Mouse (Mus musculus) neural tube, embryonic 14.5 days (tissue): ENCODE measurements around the gene Serp2. TPM values are rescaled to one million over a fixed set of nuclear protein-coding genes. Genes with fewer than 3 reads are reported as not detected.
A peak's percentile ranks its signal among the peaks of the same experiment; 100 is the strongest.

Experiments
- ATAC-seq: fragments of 200-750 bp; cut with Nextera tagmentation; 2 replicates; pipeline ENCODE4 v1.8.0; 2017; ENCODE audit warnings: low read depth, mild to moderate bottlenecking, moderate TSS enrichment, moderate library complexity
- H3K27ac ChIP-seq: fragments of 300-500 bp; sonication (generic); 2 replicates; pipeline ENCODE4 v1.5.1; 2014; ENCODE audit warnings: low read depth, mild to moderate bottlenecking, control low read depth, low read length, moderate library complexity, mixed read lengths
- H3K27me3 ChIP-seq: fragments of 300-500 bp; sonication (generic); 2 replicates; pipeline ENCODE4 v1.6.1; 2014; ENCODE audit warnings: low read length; ENCODE audit not compliant: control insufficient read depth, insufficient read depth
- H3K36me3 ChIP-seq: fragments of 300-500 bp; sonication (generic); 2 replicates; pipeline ENCODE4 v1.6.1; 2014; ENCODE audit warnings: low read length, mixed read lengths; ENCODE audit not compliant: control insufficient read depth, insufficient read depth
- H3K4me1 ChIP-seq: fragments of 300-500 bp; sonication (generic); 2 replicates; pipeline ENCODE4 v1.6.1; 2014; ENCODE audit warnings: low read length; ENCODE audit not compliant: control insufficient read depth, insufficient read depth
- H3K4me2 ChIP-seq: fragments of 300-500 bp; sonication (generic); 2 replicates; pipeline ENCODE4 v1.6.1; 2014; ENCODE audit warnings: mild to moderate bottlenecking, low read depth, low read length, control low read depth
- H3K4me3 ChIP-seq: fragments of 300-500 bp; sonication (generic); 2 replicates; pipeline ENCODE4 v1.5.1; 2014; ENCODE audit warnings: low read depth, low read length, control low read depth, mixed read lengths
- H3K9ac ChIP-seq: fragments of 300-500 bp; sonication (generic); replicated peaks from 2 replicates; pipeline ENCODE4 v1.6.1; 2014; ENCODE audit warnings: low read depth, mild to moderate bottlenecking, control low read depth, low read length, mixed read lengths
- H3K9me3 ChIP-seq: fragments of 300-500 bp; sonication (generic); 2 replicates; pipeline ENCODE4 v1.6.1; 2016; ENCODE audit warnings: low read length; ENCODE audit not compliant: control insufficient read depth
- WGBS: fragments of 180-500 bp; shearing (Covaris S2); extraction: QIAGEN DNeasy Blood & Tissue Kit; methylation state at CpG from one replicate; pipeline ENCODE4 v1.1.7; 2014; 5-methylcytosine and 5-hydroxymethylcytosine counted together
- polyA plus RNA-seq: library from polyadenylated mRNA; unstranded; fragments of >200 nt; fragmentation: Nextera tagmentation; extraction: Ambion mirVana; gene quantifications from 2 replicates; pipeline ENCODE4 v1.2.1, GENCODE M21; 2014

Serp2 gene
- polyA plus RNA-seq, 1 experiment from 2014 or later: 265 TPM

- no peaks in the 10 kb centered on the region for H3K36me3 ChIP-seq
- no peak overlapping the region for H3K4me2 ChIP-seq
- H3K27me3 ChIP-seq: no peaks in the 10 kb centered on the region
- no peak overlapping the region for H3K4me3 ChIP-seq
- no peak overlapping the region for H3K9ac ChIP-seq
- H3K4me1 ChIP-seq: peaks cover 11% of the 10 kb centered on the region; the same call in 1 of the 2 replicates
- ATAC-seq: no peak
- WGBS: 89% methylated on average over 6 of the region's 6 CpGs
- no peaks in the 10 kb centered on the region for H3K9me3 ChIP-seq
- H3K27ac ChIP-seq: no peak overlapping the region
Observed at GRCm38 (mm10) chr14:76499492-76499891, 57.2 kb downstream of the Serp2 start.

GRCm38 (mm10) chr14:76498210-76498609 lies 58.5 kb downstream of the Serp2 start:
- Histone ChIP-seq H3K27me3 (no peaks in the 10 kb centered on the region), H3K4me3 (no peak overlapping the region), H3K9ac (no peak overlapping the region), H3K4me2 (no peak overlapping the region), H3K4me1 (peaks cover 11% of the 10 kb centered on the region; the same call in 1 of the 2 replicates), H3K9me3 (no peaks in the 10 kb centered on the region), H3K27ac (no peak overlapping the region), H3K36me3 (no peaks in the 10 kb centered on the region)
- 55% methylated on average over 7 of the region's 7 CpGs for whole genome bisulfite sequencing
- ATAC-seq: no peak

GRCm38 (mm10) chr14:76497187-76497586 lies 59.5 kb downstream of the Serp2 start:
- ATAC-seq: no peak
- Histone ChIP-seq H3K4me2 (no peak overlapping the region), H3K9ac (no peak overlapping the region), H3K36me3 (no peaks in the 10 kb centered on the region), H3K27me3 (no peaks in the 10 kb centered on the region), H3K4me1 (peaks cover 11% of the 10 kb centered on the region; the same call in 1 of the 2 replicates), H3K4me3 (no peak overlapping the region), H3K9me3 (no peaks in the 10 kb centered on the region), H3K27ac (no peak overlapping the region)
- WGBS: 33% methylated on average over 9 of the region's 9 CpGs

GRCm38 (mm10) chr14:76495022-76495421 lies 61.7 kb downstream of the Serp2 start:
- no peaks in the 10 kb centered on the region for H3K27me3 ChIP-seq
- no peak for ATAC-seq
- H3K9ac ChIP-seq: no peak overlapping the region
- WGBS: 67% methylated on average over 5 of the region's 5 CpGs
- no peak overlapping the region for H3K4me2 ChIP-seq
- H3K4me1 ChIP-seq: peaks cover 4% of the 10 kb centered on the region; the same call in 1 of the 2 replicates
- no peak overlapping the region for H3K4me3 ChIP-seq
- H3K9me3 ChIP-seq: no peaks in the 10 kb centered on the region
- no peaks in the 10 kb centered on the region for H3K36me3 ChIP-seq
- H3K27ac ChIP-seq: no peak overlapping the region

- Histone ChIP-seq H3K36me3 (no peaks in the 10 kb centered on the region), H3K9me3 (no peaks in the 10 kb centered on the region), H3K9ac (no peak overlapping the region), H3K4me2 (no peak overlapping the region), H3K4me3 (no peak overlapping the region), H3K4me1 (peaks cover 5% of the 10 kb centered on the region; the same call in 1 of the 2 replicates), H3K27ac (peak overlapping the region; percentile 22; the same call in 1 of the 2 replicates), H3K27me3 (no peaks in the 10 kb centered on the region)
- peak; percentile 89 for ATAC-seq
- WGBS: 51% methylated on average over 2 of the region's 2 CpGs
Observed at GRCm38 (mm10) chr14:76489128-76489527, 67.6 kb downstream of the Serp2 start.

GRCm38 (mm10) chr14:76488101-76489044 lies 68.3 kb downstream of the Serp2 start:
- H3K9ac ChIP-seq: no peak overlapping the region
- ATAC-seq: 0 out of 2 replicates have a peak, but pooled peaks have one; percentile 17
- no peaks in the 10 kb centered on the region for H3K27me3 ChIP-seq
- H3K4me2 ChIP-seq: no peak overlapping the region
- H3K27ac ChIP-seq: peak overlapping the region; percentile 22; the same call in 1 of the 2 replicates
- 71% methylated on average over 18 of the region's 18 CpGs for WGBS
- H3K4me1 ChIP-seq: peaks cover 5% of the 10 kb centered on the region; the same call in 1 of the 2 replicates
- no peak overlapping the region for H3K4me3 ChIP-seq
- no peaks in the 10 kb centered on the region for H3K36me3 ChIP-seq
- H3K9me3 ChIP-seq: no peaks in the 10 kb centered on the region

GRCm38 (mm10) chr14:76487609-76488008 lies 69.1 kb downstream of the Serp2 start:
- 91% methylated on average over 16 of the region's 16 CpGs for WGBS
- Histone ChIP-seq H3K9me3 (no peaks in the 10 kb centered on the region), H3K27me3 (no peaks in the 10 kb centered on the region), H3K27ac (no peak overlapping the region), H3K4me1 (peaks cover 5% of the 10 kb centered on the region; the same call in 1 of the 2 replicates), H3K4me2 (no peak overlapping the region), H3K4me3 (no peak overlapping the region), H3K36me3 (no peaks in the 10 kb centered on the region), H3K9ac (no peak overlapping the region)
- no peak for ATAC-seq

GRCm38 (mm10) chr14:76483701-76484100 lies 73.0 kb downstream of the Serp2 start:
- no peak overlapping the region for H3K9ac ChIP-seq
- H3K4me3 ChIP-seq: no peak overlapping the region
- no peak for ATAC-seq
- peaks cover 5% of the 10 kb centered on the region; the same call in 1 of the 2 replicates for H3K4me1 ChIP-seq
- no peaks in the 10 kb centered on the region for H3K36me3 ChIP-seq
- H3K27me3 ChIP-seq: no peaks in the 10 kb centered on the region
- no peak overlapping the region for H3K27ac ChIP-seq
- no peaks in the 10 kb centered on the region for H3K9me3 ChIP-seq
- no peak overlapping the region for H3K4me2 ChIP-seq
- 91% methylated on average over 1 of the region's 1 CpGs for WGBS
